Mouse (Mus musculus) urinary bladder, postnatal 14 days (tissue): ENCODE measurements around the gene Steap1.

ENCODE experiments used
- DNase-seq: peaks from one replicate; pipeline ENCODE4 v3.0.0; 2021; ENCODE audit warnings: low spot score

Gene Steap1

GRCm38 (mm10) chr5:5686973-5687372 lies 62.2 kb downstream of the Steap1 start:
- DNase-seq, result no peak
